ENCODE assay signal across 8 mouse cellular contexts in the genomic region with DNA sequence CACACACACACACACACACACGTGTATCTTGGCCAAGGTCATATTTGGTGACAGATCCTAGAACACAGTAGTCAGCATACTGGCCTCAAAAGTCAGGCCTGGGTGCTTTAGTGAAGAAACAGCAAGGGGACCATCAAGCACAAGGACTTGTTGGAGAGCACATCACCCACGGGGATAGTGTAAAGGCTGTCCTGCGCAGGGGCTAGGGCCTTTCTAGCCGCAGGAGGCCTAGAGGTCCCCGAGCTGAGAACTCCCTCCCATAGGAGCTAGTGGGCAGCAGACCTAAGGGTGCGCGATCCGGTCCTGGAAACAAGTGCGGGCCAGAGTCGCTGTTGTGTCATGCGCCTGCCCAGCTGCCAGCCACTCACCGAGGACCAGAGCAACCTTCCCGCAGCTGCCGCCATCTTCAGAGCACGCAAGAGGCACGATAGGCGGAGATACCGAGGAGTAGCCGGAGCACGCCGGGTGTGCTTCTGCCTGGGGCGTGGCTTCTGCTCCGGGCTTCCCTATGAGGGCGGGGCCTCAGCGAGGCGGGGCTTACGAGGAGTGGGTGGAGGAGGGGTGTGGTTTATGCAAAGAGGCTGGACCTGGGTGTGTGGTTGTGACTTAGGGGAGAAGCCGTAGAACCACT. TPM values are rescaled to one million over a fixed set of nuclear protein-coding genes. Genes with fewer than 3 reads are reported as not detected.
DNase-seq lines count a peak whose midpoint lies in the region; ATAC-seq lines count a peak whose summit lies in the region.

Gene Prdx3 (minus strand): TSS at position 493 of the 631 bp plus-strand sequence.

- peak within 1 kb of the TSS; percentile 50 for H3K4me2 ChIP-seq in intestine, embryonic 14.5 days (ENCODE audit: low read length)

- intact Hi-C loops in left cerebral cortex, postnatal 14 days (cut with DNase I), result no loop called here

- peaks cover 30% of the 10 kb centered on the region for H3K36me3 ChIP-seq in intestine, embryonic 14.5 days (ENCODE audit: control insufficient read depth, insufficient read depth, low read length)

- H3K4me1 ChIP-seq in intestine, embryonic 14.5 days (replicated peaks; ENCODE audit: control insufficient read depth, insufficient read depth, low read length), result peaks cover 12% of the 10 kb centered on the region

- peak within 1 kb of the TSS; percentile 50 for H3K9ac ChIP-seq in intestine, embryonic 14.5 days (ENCODE audit: low read length)

- under 1% methylated on average over 28 of the region's 28 CpGs for WGBS in intestine, embryonic 14.5 days

- peak; percentile 99 for ATAC-seq in intestine, embryonic 14.5 days (replicated peaks; ENCODE audit: low FRiP score, low TSS enrichment, low read depth)

- peak within 1 kb of the TSS; percentile 58 for H3K4me3 ChIP-seq in intestine, embryonic 14.5 days (ENCODE audit: low read depth, low read length)

- DNase-seq in adrenal gland, adult (ENCODE audit: inconsistent age in 2 of 2, low spot score in 1 of 2), result peak; percentile 98 to 99
- peak; percentile 97 for DNase-seq in embryo, embryonic 10.5 days (ENCODE audit: low spot score)
- DNase-seq in gastrocnemius, postnatal 25 days, result peak; percentile 97
- peak; percentile 96 for DNase-seq in intestine, embryonic 14.5 days (ENCODE audit: low spot score)
- DNase-seq in left cerebral cortex, postnatal 14 days (ENCODE audit: low spot score in 2 of 2), result peak; percentile 93 to 95
- peak; percentile 96 for DNase-seq in mesoderm, embryonic 11.5 days (ENCODE audit: low read depth, low spot score)
- DNase-seq in right cerebral cortex, postnatal 36 days (ENCODE audit: low spot score in 2 of 2), result peak; percentile 89 to 93
- DNase-seq in yolk sac, embryonic 10.5 days (ENCODE audit: low spot score), result peak; percentile 97

- H3K27ac ChIP-seq in intestine, embryonic 14.5 days (ENCODE audit: low read depth), result peak within 1 kb of the TSS; percentile 73

- H3K27me3 ChIP-seq in intestine, embryonic 14.5 days (replicated peaks; ENCODE audit: control insufficient read depth, insufficient read depth, low read length), result no peaks in the 10 kb centered on the region

- H3K9me3 ChIP-seq in intestine, embryonic 14.5 days (ENCODE audit: control insufficient read depth, low read length), result no peaks in the 10 kb centered on the region

RNA-seq across cellular contexts. Expression of gene Prdx3, which starts in this region (rescaled TPM):
- total RNA-seq in gastrocnemius, postnatal 25 days (2021), result 100 to 1,000 TPM; 203 to 204 TPM
- 136 and 138 TPM in 2 replicates for polyA plus RNA-seq in intestine, embryonic 14.5 days (2014; fragmentation: Nextera tagmentation; extraction: Ambion mirVana)
- 10 to 100 TPM; 79.2 to 84.0 TPM for total RNA-seq in left cerebral cortex, postnatal 14 days (2021)

Comparison
In these comparisons a context has a peak if more than half of its experiments do, and no peak if none do; other contexts are left out.
1. Peak in every context shown above with its lines: DNase-seq, ATAC-seq, H3K4me3 ChIP-seq and H3K27ac ChIP-seq.